Mouse (Mus musculus) brown adipose tissue, adult 24 weeks (tissue): ENCODE data around the gene Thap4. TPM values are rescaled to one million over a fixed set of nuclear protein-coding genes. Genes with fewer than 3 reads are reported as not detected.
"Not testable (repeated sequence)": the region's sequence is repeated elsewhere in the genome, so short reads cannot be mapped to it uniquely, and the experiment has no call there.

Source experiments
- H3K27ac ChIP-seq: fragments of 200-500 bp; replicated peaks from 2 replicates; pipeline ENCODE4 v1.5.1; 2012; ENCODE audit warnings: low read depth, mild to moderate bottlenecking, low read length
- H3K4me1 ChIP-seq: fragments of 200-500 bp; 2 replicates; pipeline ENCODE4 v1.6.1; 2012; ENCODE audit warnings: low read length, mixed read lengths; ENCODE audit not compliant: control insufficient read depth, insufficient read depth, insufficient read length
- H3K4me3 ChIP-seq: fragments of 200-500 bp; 2 replicates; pipeline ENCODE4 v1.5.1; 2012; ENCODE audit warnings: low read depth, mild to moderate bottlenecking, low read length, moderate library complexity; ENCODE audit not compliant: insufficient read depth
- polyA plus RNA-seq: library from polyadenylated mRNA; stranded (reverse); fragments of >200 nt; gene quantifications from 2 replicates; pipeline ENCODE4 v1.2.4, GENCODE M21; 2012; ENCODE audit not compliant: missing spikeins, insufficient read depth, insufficient read length

Thap4 gene
- polyA plus RNA-seq, result 23.4 and 24.1 TPM in 2 replicates

DNA sequence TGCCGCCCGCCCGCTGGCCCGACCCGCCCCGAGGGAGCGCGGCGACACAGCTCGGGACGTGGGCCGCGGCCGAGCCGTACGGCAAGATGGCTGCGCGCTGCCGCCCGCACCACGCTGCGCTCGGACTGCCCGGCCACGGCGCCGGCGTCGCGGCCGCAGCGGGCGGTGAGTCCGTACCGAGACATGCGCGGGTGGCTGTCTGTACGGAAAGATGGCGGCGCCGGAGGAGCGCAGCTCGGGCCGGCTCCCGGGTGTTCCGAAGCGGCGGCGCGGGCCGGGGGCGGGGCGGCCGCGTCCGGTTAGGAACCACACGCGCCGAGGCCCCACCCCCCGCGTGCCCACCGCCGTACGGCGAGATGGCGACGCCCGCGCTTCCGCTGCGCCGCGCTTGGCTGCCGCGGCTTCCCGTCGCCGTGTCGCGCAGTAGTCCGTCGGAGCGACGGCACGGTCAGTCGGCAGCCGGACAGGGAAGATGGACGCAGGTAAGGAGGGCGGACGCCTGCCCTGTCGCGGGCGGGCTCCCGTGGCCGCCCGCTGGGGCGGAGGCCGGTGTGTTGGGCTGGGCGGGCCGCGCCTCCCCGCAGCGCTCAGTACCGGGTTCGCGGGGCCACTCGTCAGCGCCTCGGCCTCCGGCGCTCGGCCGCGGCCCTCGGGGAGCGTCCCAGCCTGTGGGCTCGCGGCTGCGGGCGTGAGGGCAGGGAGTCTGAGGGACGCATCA, at the start of gene Thap4:
Thap4 (minus strand) TSS at position 292 of the 718 bp plus-strand sequence.
- peak within 1 kb of the TSS; percentile 43; the same call in 1 of the 2 replicates for H3K27ac ChIP-seq
- H3K4me1 ChIP-seq, result peaks cover 7% of the 10 kb centered on the region; the same call in 1 of the 2 replicates
- peak within 1 kb of the TSS; percentile 91 for H3K4me3 ChIP-seq

DNA sequence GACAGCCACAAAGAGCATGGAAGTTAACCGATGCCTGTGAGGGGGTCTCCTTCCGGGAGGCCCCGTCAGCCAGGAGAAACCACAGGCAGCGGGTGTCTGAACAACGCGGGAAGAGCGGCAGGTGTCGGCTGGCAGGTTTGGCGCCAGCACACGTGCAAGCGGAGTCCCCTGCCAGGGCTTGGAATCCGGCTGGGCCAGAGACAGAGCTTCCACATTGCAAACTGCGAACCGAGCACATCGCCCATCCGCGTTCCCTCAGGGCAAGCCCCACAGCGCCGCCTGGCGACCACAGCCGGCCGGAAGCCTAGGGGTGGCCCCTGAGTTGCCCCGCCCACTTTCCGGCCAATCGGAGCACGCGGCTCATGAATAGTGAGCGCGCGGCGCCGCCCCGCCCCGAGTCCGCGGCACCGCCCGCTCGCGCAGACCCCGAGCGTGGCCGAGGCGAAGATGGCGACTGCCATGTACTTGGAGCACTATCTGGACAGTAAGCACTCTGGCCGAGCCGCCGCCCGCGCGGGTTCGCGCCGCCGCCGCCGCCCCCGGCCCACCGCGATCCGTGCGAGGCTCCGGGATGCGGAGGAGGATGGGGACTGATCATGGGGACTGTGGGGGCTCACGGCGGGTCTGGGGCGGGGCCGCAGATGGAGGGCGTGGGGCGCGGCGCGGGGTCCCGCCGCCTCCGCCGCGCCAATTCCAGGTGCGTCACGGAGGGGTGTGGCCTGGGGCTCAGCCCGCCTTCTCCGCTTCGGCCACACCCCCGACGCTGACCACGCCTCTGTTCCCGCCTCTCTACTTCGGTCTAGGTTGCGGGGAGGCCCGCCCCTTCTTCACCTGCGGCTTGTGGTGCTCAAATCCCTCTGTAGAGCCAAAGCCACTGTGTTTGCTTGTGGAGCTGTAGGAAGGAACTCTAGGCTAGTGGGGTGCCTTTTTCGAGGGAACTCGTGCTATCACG, 49.2 kb upstream of the Thap4 start, which contains the start of gene Ing5:
Ing5 (plus strand) TSS at position 410 of the 952 bp plus-strand sequence.
- Histone ChIP-seq H3K27ac (peak within 1 kb of the TSS; percentile 72), H3K4me1 (peaks cover 7% of the 10 kb centered on the region)

DNA sequence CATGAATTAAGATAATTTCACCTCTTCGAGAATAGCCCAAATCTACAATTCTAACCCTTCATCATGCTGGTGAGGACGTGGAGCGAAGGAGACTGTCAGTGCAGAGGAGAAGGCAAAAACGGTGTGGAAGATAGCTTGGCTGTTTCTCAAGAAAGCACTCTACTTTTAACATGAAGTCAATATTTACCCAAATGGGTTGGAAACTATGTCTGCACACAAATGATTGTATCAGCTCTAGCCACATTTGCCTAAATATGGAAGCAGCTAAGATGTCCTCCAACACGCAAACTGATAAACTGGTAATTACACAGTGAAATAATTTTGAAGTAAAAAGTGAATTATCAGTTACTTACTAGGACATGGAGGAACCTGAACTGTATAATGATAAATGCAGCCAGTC, 48.1 kb upstream of the Thap4 start:
- no peak overlapping the region for H3K4me3 ChIP-seq
- no peak overlapping the region for H3K27ac ChIP-seq
- peaks cover 7% of the 10 kb centered on the region for H3K4me1 ChIP-seq

More for the DNA sequence above, 49.2 kb upstream of the Thap4 start, which contains the start of gene Ing5:
- peak within 1 kb of the TSS; percentile 65 for H3K4me3 ChIP-seq

DNA sequence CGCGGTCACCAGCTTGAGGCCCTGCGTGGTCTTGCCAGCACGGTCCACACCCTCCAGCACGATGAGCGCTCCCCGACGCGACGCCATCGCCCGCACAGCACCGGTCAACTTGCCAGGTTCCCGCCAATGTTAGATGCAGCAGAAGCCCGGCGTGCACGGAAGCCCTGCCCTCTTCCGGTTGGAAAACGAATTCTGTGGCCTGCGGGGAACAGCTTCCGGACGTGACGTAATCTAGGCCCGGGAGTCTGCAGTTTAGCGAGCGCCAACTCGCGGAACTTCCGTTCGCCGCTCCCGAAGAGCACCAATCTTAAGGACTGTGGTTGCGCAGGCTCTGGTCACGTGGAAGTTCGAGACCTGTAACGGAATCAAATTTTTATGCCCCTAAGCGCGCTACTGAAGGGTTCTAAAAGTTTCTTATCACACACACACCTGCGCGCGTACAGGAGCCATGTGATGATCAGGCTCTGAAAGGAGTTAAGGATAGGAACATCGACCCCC, 47.1 kb upstream of the Thap4 start, which contains the start of gene Dtymk:
Dtymk (minus strand) TSS at position 194 of the 498 bp plus-strand sequence.
- H3K4me1 ChIP-seq, result peaks cover 7% of the 10 kb centered on the region
- peak within 1 kb of the TSS; percentile 78 for H3K27ac ChIP-seq
- peak within 1 kb of the TSS; percentile 76 for H3K4me3 ChIP-seq

DNA sequence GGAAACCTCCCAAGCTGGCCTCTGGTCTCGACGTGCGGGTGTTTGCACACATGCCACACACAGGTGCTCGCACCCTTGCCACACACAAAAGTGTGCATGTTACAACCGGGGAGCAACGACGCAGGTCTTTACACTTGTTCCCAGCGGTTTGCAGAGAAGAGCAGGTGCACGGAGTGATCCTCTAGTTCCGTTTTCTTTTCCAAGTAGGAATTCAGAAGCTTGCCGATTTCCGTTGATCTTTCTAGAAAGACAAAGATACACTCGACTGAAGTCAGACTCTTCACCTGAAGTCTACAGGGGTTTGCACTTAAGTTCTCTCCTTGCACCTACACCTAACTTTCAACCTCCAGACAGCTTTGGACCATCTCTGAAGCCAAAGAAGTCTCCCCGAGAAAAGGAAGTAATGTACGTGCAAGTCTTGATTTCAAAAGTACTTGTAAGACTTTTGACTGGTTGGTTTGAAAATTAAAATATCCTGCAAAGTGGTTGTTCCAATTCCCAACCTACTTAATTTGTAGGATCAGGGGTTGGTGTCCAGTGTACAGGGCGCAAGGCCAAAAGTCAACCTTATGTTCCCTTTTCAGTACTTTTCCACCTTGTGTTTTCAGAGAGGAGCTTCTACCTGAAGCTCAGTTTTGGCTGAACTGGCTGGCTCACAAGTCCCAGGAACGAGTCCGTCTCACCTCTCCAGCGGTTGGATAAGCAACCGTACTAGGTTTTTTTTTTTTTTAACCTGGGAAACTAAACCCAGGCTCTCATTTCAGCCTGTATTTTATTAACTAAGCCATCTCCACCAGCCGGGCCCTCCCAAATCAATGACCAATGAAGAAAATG, 46.2 kb upstream of the Thap4 start:
- peak overlapping the region; percentile 76 for H3K4me3 ChIP-seq
- H3K4me1 ChIP-seq, result peaks cover 7% of the 10 kb centered on the region
- H3K27ac ChIP-seq, result no peak overlapping the region

DNA sequence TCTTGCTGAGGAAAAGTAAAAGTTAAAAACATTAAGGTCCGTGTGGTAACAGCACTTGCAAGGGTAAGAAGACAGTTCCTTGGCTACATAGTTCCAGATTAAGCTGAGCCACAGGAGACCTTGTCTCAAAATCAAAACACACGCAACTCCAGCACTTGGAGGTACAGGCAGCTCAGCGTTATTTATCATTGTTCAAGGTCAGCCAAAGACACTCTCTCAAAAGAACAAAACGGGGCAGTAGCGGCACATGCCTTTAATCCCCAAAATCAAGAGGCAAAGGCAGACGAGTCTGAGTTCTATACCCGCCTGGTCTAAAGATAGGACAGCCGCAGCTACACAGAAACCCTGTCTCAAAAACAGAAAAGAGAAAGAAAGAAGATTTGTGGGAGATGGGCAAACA, 41.2 kb upstream of the Thap4 start:
- Histone ChIP-seq H3K27ac (no peak overlapping the region), H3K4me3 (no peak overlapping the region), H3K4me1 (no peaks in the 10 kb centered on the region)

DNA sequence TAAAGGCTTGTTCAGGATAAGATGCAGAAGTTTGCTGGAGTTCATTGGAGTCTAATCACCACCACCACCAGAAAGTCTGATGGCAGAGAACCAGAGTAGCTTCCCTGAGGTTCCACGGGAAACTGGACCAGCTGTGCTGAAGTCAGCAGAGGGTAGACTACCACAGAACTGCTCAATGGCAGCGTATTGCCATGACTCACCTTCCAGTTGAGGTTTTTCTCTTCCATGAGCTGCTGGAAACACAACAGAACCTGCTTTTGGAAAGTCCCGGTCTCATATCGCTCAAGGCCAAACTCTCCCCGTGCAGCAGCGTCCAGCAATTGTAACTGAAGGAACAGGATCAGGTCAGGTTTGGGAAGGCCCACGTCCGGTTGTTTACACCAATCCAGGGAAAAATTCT, 39.9 kb upstream of the Thap4 start:
- Histone ChIP-seq H3K4me1 (no peaks in the 10 kb centered on the region), H3K27ac (no peak overlapping the region), H3K4me3 (no peak overlapping the region)

DNA sequence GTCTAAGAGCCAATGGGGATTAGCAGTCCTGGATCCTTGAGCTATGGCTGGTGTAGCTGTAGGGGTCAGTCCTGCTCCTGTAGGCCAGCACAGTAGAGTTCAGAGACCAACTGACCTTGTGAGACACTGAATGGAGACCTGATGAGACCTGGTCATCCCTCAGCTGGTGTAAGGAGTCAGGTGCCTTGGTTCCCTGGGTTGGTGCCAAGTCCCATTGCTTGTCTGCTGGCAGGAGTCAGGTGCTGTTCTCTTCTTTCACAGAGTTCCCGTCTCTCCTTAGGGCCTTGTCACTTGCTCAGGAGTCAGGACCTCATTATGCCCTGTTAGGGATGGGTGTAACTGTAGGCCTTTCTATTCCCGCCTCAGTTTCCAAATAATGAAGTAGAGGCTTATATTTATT, 32.2 kb upstream of the Thap4 start:
- no peaks in the 10 kb centered on the region for H3K4me1 ChIP-seq
- no peak overlapping the region for H3K27ac ChIP-seq
- H3K4me3 ChIP-seq, result no peak overlapping the region

DNA sequence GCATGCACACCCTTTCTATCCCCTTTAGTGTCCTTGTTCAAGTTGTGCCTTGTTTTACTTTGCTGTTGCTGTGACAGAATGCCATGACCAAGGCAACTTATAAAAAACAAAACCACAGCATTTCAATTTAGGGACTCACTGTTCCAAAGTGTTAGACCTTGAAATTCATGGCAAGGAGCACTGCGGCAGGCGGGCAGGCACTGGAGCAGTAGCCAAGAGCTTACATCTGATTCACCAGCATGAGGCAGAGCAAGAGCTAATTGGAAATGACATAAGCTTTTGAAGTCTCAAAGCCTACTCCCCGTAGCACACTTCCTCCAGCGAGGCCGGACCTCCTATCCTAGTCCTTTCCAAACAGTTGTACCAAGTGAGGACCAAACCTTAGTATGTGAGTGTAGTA, 22.0 kb upstream of the Thap4 start:
- no peak overlapping the region for H3K4me3 ChIP-seq
- H3K4me1 ChIP-seq, result no peaks in the 10 kb centered on the region
- H3K27ac ChIP-seq, result no peak overlapping the region

DNA sequence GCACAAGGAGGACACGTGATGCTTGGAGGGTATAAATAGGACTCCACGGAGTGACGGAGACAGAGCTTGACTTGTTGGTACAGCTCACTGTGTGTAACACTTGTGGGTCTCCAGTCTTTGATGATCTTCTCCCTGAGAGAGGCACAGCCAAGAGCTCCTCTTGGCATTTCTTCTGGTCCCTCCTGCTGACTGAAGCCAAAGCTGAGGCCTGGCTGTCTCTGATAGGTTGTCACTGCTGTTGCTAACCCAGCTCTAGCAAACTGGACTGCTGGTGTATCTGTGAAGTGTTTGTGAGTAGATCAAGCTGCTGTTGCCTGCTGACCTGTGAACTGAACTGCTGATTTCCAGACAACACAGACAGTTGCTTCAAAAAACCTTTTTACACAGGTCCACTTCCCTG, 15.2 kb upstream of the Thap4 start:
- no peak overlapping the region for H3K4me3 ChIP-seq
- H3K4me1 ChIP-seq, result no peaks in the 10 kb centered on the region
- H3K27ac ChIP-seq, result no peak overlapping the region

DNA sequence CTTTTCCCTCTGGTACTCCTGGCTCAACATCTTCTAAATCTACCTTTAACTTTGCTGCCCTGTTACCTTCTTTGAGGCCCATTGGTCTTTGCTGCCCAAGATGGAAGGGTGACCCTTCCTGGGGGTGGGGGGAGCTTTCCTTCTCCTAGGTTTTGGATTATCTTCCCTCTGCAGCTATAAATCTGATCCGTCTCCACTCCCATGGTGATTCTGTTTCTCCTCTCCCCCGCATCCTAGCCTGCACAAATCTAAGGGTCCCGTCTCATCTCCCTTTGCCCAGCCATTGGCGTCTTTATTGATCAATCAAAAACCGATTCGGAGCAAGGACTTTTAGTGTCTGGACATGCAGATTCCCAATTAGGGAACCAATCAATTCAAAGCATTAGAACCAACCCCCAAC, 12.9 kb upstream of the Thap4 start:
- H3K4me1 ChIP-seq, result no peaks in the 10 kb centered on the region
- H3K27ac ChIP-seq, result no peak overlapping the region
- no peak overlapping the region for H3K4me3 ChIP-seq

DNA sequence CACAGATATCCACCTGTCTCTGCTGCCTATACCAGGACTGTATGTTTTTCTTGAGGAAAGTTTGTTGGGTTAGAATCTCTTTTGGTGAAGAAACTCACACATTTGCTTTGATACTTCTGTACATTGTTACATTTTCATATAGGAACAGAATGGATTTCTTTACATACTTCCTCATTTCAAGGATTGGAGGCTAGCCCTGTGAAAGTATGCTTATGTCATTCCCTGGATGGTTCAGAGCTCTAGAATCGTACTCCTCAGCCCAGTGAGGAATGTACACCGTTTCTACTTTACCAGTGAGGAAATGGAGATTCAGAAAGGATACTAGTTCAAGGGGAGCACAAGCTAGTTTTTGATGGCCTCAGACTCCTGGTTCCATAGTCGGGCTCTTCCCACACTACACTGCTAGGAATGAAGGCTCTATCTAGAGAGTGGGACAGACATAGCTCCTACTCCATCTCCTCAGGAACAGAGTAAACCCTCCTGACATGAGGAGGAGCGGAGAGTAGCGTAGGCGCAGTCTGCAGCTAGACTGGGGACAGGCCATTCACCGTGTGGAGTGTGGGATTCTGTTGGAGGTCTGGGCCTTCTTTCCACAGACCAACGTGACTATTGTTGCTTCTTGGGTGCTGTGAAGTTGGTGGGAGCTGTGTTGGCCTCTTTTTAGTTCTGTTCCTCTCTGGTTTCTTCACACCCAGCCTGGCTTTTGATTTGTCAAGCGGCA, 10.4 kb upstream of the Thap4 start:
- Histone ChIP-seq H3K4me3 (no peak overlapping the region), H3K4me1 (no peaks in the 10 kb centered on the region), H3K27ac (no peak overlapping the region)

DNA sequence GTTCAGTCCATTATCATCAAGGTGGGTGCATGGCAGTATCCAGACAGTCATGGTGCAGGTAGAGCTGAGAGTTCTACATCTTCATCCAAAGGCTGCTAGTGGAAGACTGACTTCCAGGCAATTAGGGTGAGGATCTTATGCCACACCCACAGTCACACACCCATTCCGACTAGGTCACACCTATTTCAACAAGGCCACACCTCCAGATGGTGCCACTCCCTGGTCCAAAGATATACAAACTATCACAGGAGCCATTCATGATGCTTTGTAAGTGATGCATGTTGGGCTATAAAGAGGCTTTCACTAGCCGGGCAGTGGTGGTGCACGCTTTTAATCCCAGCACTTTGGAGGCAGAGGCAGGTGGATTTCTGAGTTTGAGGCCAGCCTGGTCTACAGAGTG, 8.9 kb upstream of the Thap4 start:
- H3K4me1 ChIP-seq, H3K27ac ChIP-seq, H3K4me3 ChIP-seq: not testable (repeated sequence)

DNA sequence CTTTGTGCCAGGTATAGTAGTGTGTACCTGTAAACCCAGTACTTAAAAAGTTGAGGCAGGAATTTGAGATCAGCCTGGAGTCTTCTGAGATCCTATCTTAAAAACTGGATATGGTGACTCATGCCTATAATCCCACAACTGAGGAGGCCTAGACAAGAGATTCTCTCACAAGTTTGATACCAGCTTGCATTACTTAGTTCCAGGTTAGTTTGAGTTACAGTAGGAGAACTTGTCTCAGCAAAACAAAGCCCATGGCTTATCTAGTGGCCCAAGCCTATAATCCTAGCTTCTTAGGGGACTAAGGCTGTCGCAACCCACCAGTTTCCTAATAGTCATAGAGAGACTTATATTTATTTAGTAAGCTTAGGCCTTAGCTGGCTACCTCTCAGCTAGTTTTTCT, 5.4 kb upstream of the Thap4 start:
- H3K4me1 ChIP-seq, result peaks cover 5% of the 10 kb centered on the region; the same call in 1 of the 2 replicates
- no peak overlapping the region for H3K4me3 ChIP-seq
- no peak overlapping the region for H3K27ac ChIP-seq
